ENCODE assay signal across 24 mouse cellular contexts in genomic region chr7:118755756-118756155, GRCm38 (mm10). TPM values are rescaled to one million over a fixed set of nuclear protein-coding genes. Genes with fewer than 3 reads are reported as not detected.
A peak's percentile ranks its signal among the peaks of the same experiment; 100 is the strongest.
DNase-seq lines count a peak whose midpoint lies in the region; ATAC-seq and TF ChIP-seq lines count a peak whose summit lies in the region.
"Had no signal": no experiment of that assay in that cellular context is flagged by ENCODE, and none has a peak within 500 bp of the region (broad histone marks: within the 10 kb centered on the region; RNA-seq: fewer than 3 reads in every experiment).

No protein-coding gene starts in this region.

- TF ChIP-seq CTCF in bone marrow, adult 2 months (IDR thresholded peaks at IDR 0.05; ENCODE audit: control insufficient read depth, insufficient read depth, low read length) = no peak

- H3K4me3 ChIP-seq in bone marrow, adult 2 months (replicated peaks; ENCODE audit: control insufficient read depth, low read depth, low read length) = no peak overlapping the region
- 0 out of 2 replicates have a peak overlapping the region, but pooled peaks have one; percentile 23 for H3K4me3 ChIP-seq in liver, embryonic 12.5 days
- peak overlapping the region; percentile 27; the same call in 1 of the 2 replicates for H3K4me3 ChIP-seq in liver, embryonic 15.5 days (replicated peaks)
- no peak overlapping the region for H3K4me3 ChIP-seq in heart, embryonic 11.5 days (ENCODE audit: low read depth, low read length)
- H3K4me3 ChIP-seq: forebrain, embryonic 12.5 days; heart, adult 2 months; heart, embryonic 10.5 days; hindbrain, embryonic 12.5 days; hindbrain, embryonic 15.5 days had no signal

- no peaks in the 10 kb centered on the region for H3K9me3 ChIP-seq in liver, embryonic 12.5 days (replicated peaks)
- H3K9me3 ChIP-seq in liver, embryonic 15.5 days (replicated peaks) = no peaks in the 10 kb centered on the region
- H3K9me3 ChIP-seq in heart, embryonic 11.5 days (replicated peaks; ENCODE audit: control insufficient read depth, low read length) = no peaks in the 10 kb centered on the region
- H3K9me3 ChIP-seq: forebrain, embryonic 12.5 days; heart, embryonic 10.5 days; hindbrain, embryonic 12.5 days; hindbrain, embryonic 15.5 days had no signal

- WGBS in bone marrow, adult 2 months = 91% methylated on average over 7 of the region's 7 CpGs
- WGBS in liver, embryonic 12.5 days (ENCODE audit: insufficient replicate concordance) = 76% methylated on average over 7 of the region's 7 CpGs
- 71% methylated on average over 7 of the region's 7 CpGs for WGBS in liver, embryonic 15.5 days (ENCODE audit: insufficient replicate concordance)
- 75% methylated on average over 7 of the region's 7 CpGs for WGBS in heart, embryonic 11.5 days (ENCODE audit: insufficient replicate concordance)

- peak overlapping the region; percentile 43; the same call in 1 of the 2 replicates for H3K9ac ChIP-seq in liver, embryonic 12.5 days
- peak overlapping the region; percentile 42; the same call in 1 of the 2 replicates for H3K9ac ChIP-seq in liver, embryonic 15.5 days
- no peak overlapping the region for H3K9ac ChIP-seq in heart, embryonic 11.5 days (ENCODE audit: low read depth, low read length)
- H3K9ac ChIP-seq: forebrain, embryonic 12.5 days; hindbrain, embryonic 12.5 days; hindbrain, embryonic 15.5 days had no signal

- no peaks in the 10 kb centered on the region for H3K27me3 ChIP-seq in liver, embryonic 12.5 days (replicated peaks)
- H3K27me3 ChIP-seq in liver, embryonic 15.5 days = no peaks in the 10 kb centered on the region
- H3K27me3 ChIP-seq in heart, embryonic 11.5 days (ENCODE audit: control insufficient read depth, insufficient read depth, low read length) = no peaks in the 10 kb centered on the region
- H3K27me3 ChIP-seq: forebrain, embryonic 12.5 days; hindbrain, embryonic 12.5 days; hindbrain, embryonic 15.5 days had no signal

- no peak for ATAC-seq in liver, embryonic 12.5 days
- ATAC-seq in liver, embryonic 15.5 days (ENCODE audit: insufficient read depth) = no peak
- no peak for ATAC-seq in heart, embryonic 11.5 days (replicated peaks; ENCODE audit: insufficient number of reproducible peaks, low FRiP score, low TSS enrichment)
- ATAC-seq: CD4-positive, CD25-positive, alpha-beta regulatory T cell, adult 4 months; forebrain, embryonic 16.5 days had no signal

- peaks cover 3% of the 10 kb centered on the region for H3K4me1 ChIP-seq in bone marrow, adult 2 months (ENCODE audit: control insufficient read depth, insufficient read depth, low read length)
- peaks cover 63% of the 10 kb centered on the region for H3K4me1 ChIP-seq in liver, embryonic 12.5 days
- H3K4me1 ChIP-seq in liver, embryonic 15.5 days (replicated peaks) = peaks cover 62% of the 10 kb centered on the region
- H3K4me1 ChIP-seq in heart, embryonic 11.5 days (ENCODE audit: control insufficient read depth, insufficient read depth, low read length) = no peaks in the 10 kb centered on the region
- H3K4me1 ChIP-seq: forebrain, embryonic 12.5 days; hindbrain, embryonic 15.5 days had no signal

- TF ChIP-seq POLR2A in bone marrow, adult 2 months (IDR thresholded peaks at IDR 0.05; ENCODE audit: borderline replicate concordance, control insufficient read depth, low read depth, low read length) = no peak

- H3K27ac ChIP-seq in bone marrow, adult 2 months (ENCODE audit: control insufficient read depth, insufficient read depth, low read depth, low read length, poor library complexity) = peak overlapping the region; percentile 69
- peak overlapping the region; percentile 91 for H3K27ac ChIP-seq in liver, embryonic 12.5 days
- peak overlapping the region; percentile 90 for H3K27ac ChIP-seq in liver, embryonic 15.5 days (replicated peaks)
- no peak overlapping the region for H3K27ac ChIP-seq in heart, embryonic 11.5 days (ENCODE audit: low read depth, low read length)
- H3K27ac ChIP-seq: forebrain, embryonic 12.5 days; heart, adult 2 months; heart, embryonic 10.5 days; hindbrain, embryonic 12.5 days; hindbrain, embryonic 15.5 days had no signal

- H3K4me2 ChIP-seq in liver, embryonic 12.5 days = peak overlapping the region; percentile 59
- peak overlapping the region; percentile 54 for H3K4me2 ChIP-seq in liver, embryonic 15.5 days
- H3K4me2 ChIP-seq in heart, embryonic 11.5 days = no peak overlapping the region
- H3K4me2 ChIP-seq: forebrain, embryonic 12.5 days; hindbrain, embryonic 12.5 days; hindbrain, embryonic 15.5 days had no signal

- peaks cover 64% of the 10 kb centered on the region for H3K36me3 ChIP-seq in liver, embryonic 12.5 days
- peaks cover 54% of the 10 kb centered on the region for H3K36me3 ChIP-seq in liver, embryonic 15.5 days (replicated peaks)
- peaks cover 24% of the 10 kb centered on the region for H3K36me3 ChIP-seq in heart, embryonic 11.5 days (ENCODE audit: control insufficient read depth, insufficient read depth, low read length)

- DNase-seq in lung, adult 18-20 months = peak; percentile 58
- DNase-seq in lung, postnatal 10 days = no peak
- DNase-seq in neural tube, embryonic 10.5 days (ENCODE audit: extremely low spot score, low spot score) = no peak
- no peak for DNase-seq in embryo, embryonic 9.5 days (ENCODE audit: extremely low spot score)
- DNase-seq: adrenal gland, adult 2 months; adrenal gland, postnatal 14 days; cerebellum, adult 11-12 months; cerebellum, adult 8-10 months; cerebellum, postnatal 10 days; cerebellum, postnatal 36 days; embryo, embryonic 11 days; gastrocnemius, postnatal 10 days; gastrocnemius, postnatal 36 days; heart, adult 2 months had no signal

RNA-seq across cellular contexts. Expression of gene Vps35l, which starts 15.7 kb away (rescaled TPM):
- 22.9 and 31.1 TPM in 2 replicates for polyA plus RNA-seq in bone marrow, adult 2 months (2011; ENCODE audit: insufficient read depth, insufficient read length, low replicate concordance, missing spikeins)
- 45.7 and 49.6 TPM in 2 replicates for polyA plus RNA-seq in liver, embryonic 12.5 days (2016; fragmentation: Nextera tagmentation; extraction: Ambion mirVana)
- 32.9 and 34.0 TPM in 2 replicates for polyA plus RNA-seq in liver, embryonic 15.5 days (2015; fragmentation: Nextera tagmentation; extraction: Ambion mirVana)
- polyA plus RNA-seq in heart, embryonic 11.5 days (2014; fragmentation: Nextera tagmentation; extraction: Ambion mirVana) = 48.1 and 49.0 TPM in 2 replicates

RNA-seq across cellular contexts. Expression of gene Ccp110, which starts 43.4 kb away (rescaled TPM):
- 9.7 and 13.6 TPM in 2 replicates for polyA plus RNA-seq in bone marrow, adult 2 months (2011; ENCODE audit: insufficient read depth, insufficient read length, low replicate concordance, missing spikeins)
- 10.4 and 10.8 TPM in 2 replicates for polyA plus RNA-seq in liver, embryonic 12.5 days (2016; fragmentation: Nextera tagmentation; extraction: Ambion mirVana)
- polyA plus RNA-seq in liver, embryonic 15.5 days (2015; fragmentation: Nextera tagmentation; extraction: Ambion mirVana) = 8.4 and 8.5 TPM in 2 replicates
- 4.6 and 5.9 TPM in 2 replicates for polyA plus RNA-seq in heart, embryonic 11.5 days (2014; fragmentation: Nextera tagmentation; extraction: Ambion mirVana)

RNA-seq across cellular contexts. Expression of gene Gde1, which starts 50.2 kb away (rescaled TPM):
- polyA plus RNA-seq in bone marrow, adult 2 months (2011; ENCODE audit: insufficient read depth, insufficient read length, low replicate concordance, missing spikeins) = 20.5 and 26.8 TPM in 2 replicates
- polyA plus RNA-seq in liver, embryonic 12.5 days (2016; fragmentation: Nextera tagmentation; extraction: Ambion mirVana) = 45.7 and 51.8 TPM in 2 replicates
- 40.9 and 43.1 TPM in 2 replicates for polyA plus RNA-seq in liver, embryonic 15.5 days (2015; fragmentation: Nextera tagmentation; extraction: Ambion mirVana)
- 70.6 and 71.6 TPM in 2 replicates for polyA plus RNA-seq in heart, embryonic 11.5 days (2014; fragmentation: Nextera tagmentation; extraction: Ambion mirVana)

Comparison
In these comparisons a context has a peak if more than half of its experiments do, and no peak if none do; other contexts are left out.
1. DNase-seq: peak in lung, adult 18-20 months (2 of 2); none in lung, postnatal 10 days (single experiment), neural tube, embryonic 10.5 days (single experiment) and embryo, embryonic 9.5 days (single experiment).
2. H3K4me3 ChIP-seq: peak in liver, embryonic 12.5 days (single experiment) and liver, embryonic 15.5 days (single experiment); none in bone marrow, adult 2 months (single experiment) and heart, embryonic 11.5 days (single experiment).